ENCODE assay signal across 18 mouse cellular contexts in the genomic region with DNA sequence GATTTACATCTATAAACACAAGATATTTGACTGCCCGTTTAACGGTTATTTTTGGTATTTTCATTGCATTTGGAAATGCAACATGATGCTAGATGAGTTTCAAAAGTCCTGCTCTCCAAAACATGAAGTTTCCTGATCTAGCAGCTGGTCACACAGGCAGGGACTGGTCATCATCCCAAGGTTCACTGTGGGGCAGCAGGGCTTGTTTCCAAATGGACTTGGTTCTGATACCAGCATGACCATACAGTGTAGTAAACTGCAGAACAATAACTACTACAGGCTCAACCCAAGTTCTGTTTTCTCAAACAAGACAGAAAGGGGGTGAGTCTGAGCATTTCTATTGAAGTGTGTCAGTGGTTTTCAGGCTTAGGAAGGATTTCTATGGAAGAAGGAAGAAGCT.
A peak's percentile ranks its signal among the peaks of the same experiment; 100 is the strongest.
DNase-seq lines count a peak whose midpoint lies in the region; TF ChIP-seq lines count a peak whose summit lies in the region.
"Had no signal": no experiment of that assay in that cellular context is flagged by ENCODE, and none has a peak within 500 bp of the region (broad histone marks: within the 10 kb centered on the region; RNA-seq: fewer than 3 reads in every experiment).

No protein-coding gene starts in this region.

- H3K36me3 ChIP-seq in kidney, adult 2 months (ENCODE audit: control insufficient read depth, insufficient read depth, low read length), result no peaks in the 10 kb centered on the region
- H3K36me3 ChIP-seq: embryonic facial prominence, embryonic 15.5 days; forebrain, embryonic 10.5 days; heart, embryonic 13.5 days; hindbrain, embryonic 13.5 days had no signal

- H3K4me3 ChIP-seq in kidney, adult 2 months (ENCODE audit: insufficient read depth, low read depth, low read length), result no peak overlapping the region
- H3K4me3 ChIP-seq: embryonic facial prominence, embryonic 15.5 days; erythroblast, embryonic 14.5 days; forebrain, embryonic 10.5 days; gastrocnemius, adult 2 months; heart, embryonic 13.5 days; hindbrain, embryonic 13.5 days had no signal

- H3K4me1 ChIP-seq in kidney, adult 2 months (ENCODE audit: control insufficient read depth, insufficient read depth, low read length), result no peaks in the 10 kb centered on the region
- H3K4me1 ChIP-seq: embryonic facial prominence, embryonic 15.5 days; hindbrain, embryonic 13.5 days had no signal

- no peaks in the 10 kb centered on the region for H3K27me3 ChIP-seq in kidney, adult 2 months (replicated peaks; ENCODE audit: control insufficient read depth, insufficient read depth, low read length)
- H3K27me3 ChIP-seq: embryonic facial prominence, embryonic 15.5 days; heart, embryonic 13.5 days; hindbrain, embryonic 13.5 days had no signal

- intact Hi-C loops in heart, postnatal 10 days (cut with DNase I), result no loop called here

- DNase-seq in kidney, adult 2 months, result peak; percentile 38
- DNase-seq in kidney, postnatal 10 days, result no peak
- DNase-seq in cerebellum, adult 11-12 months, result peak; percentile 31
- peak; percentile 20 to 39 for DNase-seq in cerebellum, adult 18-20 months
- peak; percentile 16 to 20 for DNase-seq in cerebellum, postnatal 36 days
- no peak for DNase-seq in heart, postnatal 10 days
- DNase-seq: adrenal gland, adult 2 months; adrenal gland, postnatal 25 days; embryo, embryonic 11 days; gastrocnemius, adult 2 months; gastrocnemius, postnatal 25 days; heart, adult 11 months had no signal

- 84% methylated on average over 2 of the region's 2 CpGs for WGBS in kidney, adult 2 months

- TF ChIP-seq CTCF in kidney, adult 2 months (conservative IDR thresholded peaks at IDR 0.05; ENCODE audit: insufficient read depth, insufficient read length, low read depth, low read length), result no peak

- no peak overlapping the region for H3K27ac ChIP-seq in kidney, adult 2 months (ENCODE audit: insufficient read depth, low read depth, low read length)
- H3K27ac ChIP-seq: embryonic facial prominence, embryonic 15.5 days; forebrain, embryonic 10.5 days; gastrocnemius, adult 2 months; heart, embryonic 13.5 days; hindbrain, embryonic 13.5 days; hindbrain, postnatal 0 days had no signal

- no peak for TF ChIP-seq POLR2A in kidney, adult 2 months (IDR thresholded peaks at IDR 0.05; ENCODE audit: low read depth, low read length)

Comparison
In these comparisons a context has a peak if more than half of its experiments do, and no peak if none do; other contexts are left out.
1. DNase-seq: peak in kidney, adult 2 months (single experiment), cerebellum, adult 11-12 months (single experiment), cerebellum, adult 18-20 months (2 of 2) and cerebellum, postnatal 36 days (2 of 2); none in kidney, postnatal 10 days (single experiment) and heart, postnatal 10 days (0 of 2).